Mouse (Mus musculus) ovary, adult 10 weeks (tissue): ENCODE data around the gene Dars. TPM values are rescaled to one million over a fixed set of nuclear protein-coding genes. Genes with fewer than 3 reads are reported as not detected.

Experiments
- polyA plus RNA-seq: library from polyadenylated mRNA; stranded (reverse); fragments of 350-450 nt; fragmentation: Illumina TruSeq; extraction: RNeasy Lipid Tissue Mini Kit (QIAGEN cat#74804); gene quantifications from one replicate; pipeline ENCODE4 v1.2.3, GENCODE M21; 2014

The Dars gene
- 245 TPM for polyA plus RNA-seq

GRCm38 (mm10) chr1:128416584-128417532 lies at the start of gene Dars:
TSS of gene Dars (minus strand) at chr1:128417368.

GRCm38 (mm10) chr1:128359554-128360376 lies 57.4 kb downstream of the Dars start, which contains the start of gene Mcm6:
TSS of gene Mcm6 (minus strand) at chr1:128359664.

GRCm38 (mm10) chr1:128328218-128328617 lies 89.0 kb downstream of the Dars start, which contains the start of gene Lct:
TSS of gene Lct (minus strand) at chr1:128328318.

Other genes with a start within 250 kb of the Dars start
- 189 TPM for gene Ubxn4, start 173.4 kb downstream of the Dars start, polyA plus RNA-seq
- not detected for gene Lct, start 89.0 kb downstream of the Dars start, polyA plus RNA-seq
- gene Mcm6, start 57.7 kb downstream of the Dars start, polyA plus RNA-seq, result 83.1 TPM
- 11.8 TPM for gene Cxcr4, start 174.9 kb upstream of the Dars start, polyA plus RNA-seq